Mouse (Mus musculus) intestine, embryonic 14.5 days (tissue): Measurements from ENCODE around the gene Cygb. TPM values are rescaled to one million over a fixed set of nuclear protein-coding genes. Genes with fewer than 3 reads are reported as not detected.

Source experiments
- ATAC-seq: fragments of 200-750 bp; cut with Nextera tagmentation; replicated peaks from 2 replicates; pipeline ENCODE4 v1.8.0; 2017; ENCODE audit warnings: low read depth, moderate number of reproducible peaks, moderate TSS enrichment, moderate library complexity; ENCODE audit not compliant: low FRiP score, low TSS enrichment
- DNase-seq: peaks from one replicate; pipeline ENCODE4 v3.0.0-alpha.2; 2018; ENCODE audit warnings: low spot score
- H3K27ac ChIP-seq: fragments of 300-500 bp; sonication (generic); 2 replicates; pipeline ENCODE4 v1.5.1; 2014; ENCODE audit warnings: low read depth, mild to moderate bottlenecking, control low read depth
- H3K27me3 ChIP-seq: fragments of 300-500 bp; sonication (generic); replicated peaks from 2 replicates; pipeline ENCODE4 v1.6.1; 2014; ENCODE audit warnings: low read length, control low read depth; ENCODE audit not compliant: control insufficient read depth, insufficient read depth
- H3K36me3 ChIP-seq: fragments of 300-500 bp; sonication (generic); 2 replicates; pipeline ENCODE4 v1.6.1; 2014; ENCODE audit warnings: low read length, control low read depth; ENCODE audit not compliant: control insufficient read depth, insufficient read depth
- H3K4me1 ChIP-seq: fragments of 300-500 bp; sonication (generic); replicated peaks from 2 replicates; pipeline ENCODE4 v1.6.1; 2014; ENCODE audit warnings: low read length, control low read depth, mixed read lengths; ENCODE audit not compliant: control insufficient read depth, insufficient read depth
- H3K4me2 ChIP-seq: fragments of 300-500 bp; sonication (generic); 2 replicates; pipeline ENCODE4 v1.6.1; 2014; ENCODE audit warnings: low read length
- H3K4me3 ChIP-seq: fragments of 300-500 bp; sonication (generic); 2 replicates; pipeline ENCODE4 v1.5.1; 2014; ENCODE audit warnings: low read depth, low read length, control low read depth, mixed read lengths
- H3K9ac ChIP-seq: fragments of 300-500 bp; sonication (generic); 2 replicates; pipeline ENCODE4 v1.6.1; 2014; ENCODE audit warnings: mild to moderate bottlenecking, low read length
- H3K9me3 ChIP-seq: fragments of 300-500 bp; sonication (generic); 2 replicates; pipeline ENCODE4 v1.6.1; 2016; ENCODE audit warnings: low read length, control low read depth; ENCODE audit not compliant: control insufficient read depth
- WGBS: fragments of 180-500 bp; shearing (Covaris S2); extraction: QIAGEN DNeasy Blood & Tissue Kit; methylation state at CpG from one replicate; pipeline ENCODE4 v1.1.7; 2014; 5-methylcytosine and 5-hydroxymethylcytosine counted together
- polyA plus RNA-seq: library from polyadenylated mRNA; unstranded; fragments of >200 nt; fragmentation: Nextera tagmentation; extraction: Ambion mirVana; gene quantifications from 2 replicates; pipeline ENCODE4 v1.2.1, GENCODE M21; 2014

Cygb gene
- polyA plus RNA-seq, 1 experiment from 2014 or later: 16.4 TPM

DNA sequence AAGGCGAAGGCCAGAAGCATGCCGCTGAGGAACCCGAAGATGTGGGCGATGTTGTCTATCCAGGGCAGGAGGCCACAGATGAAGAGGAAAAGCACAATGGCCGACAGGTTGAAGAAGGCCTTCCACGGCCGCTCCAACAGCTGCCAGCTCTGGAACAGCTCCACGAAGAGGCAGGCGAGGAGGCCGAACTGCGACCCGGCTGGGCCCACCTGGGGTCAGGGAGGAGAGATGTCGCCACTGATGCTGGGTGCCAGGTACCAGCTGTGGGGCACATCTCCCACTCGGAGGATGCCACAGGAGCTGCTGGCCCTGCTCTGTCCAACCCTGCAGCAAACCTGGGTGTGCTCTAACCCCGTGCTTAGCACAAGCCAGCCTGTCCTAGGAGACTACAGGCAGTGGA, 54.9 kb downstream of the Cygb start:
- H3K27ac ChIP-seq: no peak overlapping the region
- peaks cover 10% of the 10 kb centered on the region for H3K36me3 ChIP-seq
- H3K9me3 ChIP-seq: no peaks in the 10 kb centered on the region
- no peak overlapping the region for H3K4me2 ChIP-seq
- no peak overlapping the region for H3K9ac ChIP-seq
- 91% methylated on average over 15 of the region's 15 CpGs for WGBS
- H3K27me3 ChIP-seq: no peaks in the 10 kb centered on the region
- ATAC-seq (no peak), DNase-seq (no peak)
- no peak overlapping the region for H3K4me3 ChIP-seq
- H3K4me1 ChIP-seq: no peaks in the 10 kb centered on the region

DNA sequence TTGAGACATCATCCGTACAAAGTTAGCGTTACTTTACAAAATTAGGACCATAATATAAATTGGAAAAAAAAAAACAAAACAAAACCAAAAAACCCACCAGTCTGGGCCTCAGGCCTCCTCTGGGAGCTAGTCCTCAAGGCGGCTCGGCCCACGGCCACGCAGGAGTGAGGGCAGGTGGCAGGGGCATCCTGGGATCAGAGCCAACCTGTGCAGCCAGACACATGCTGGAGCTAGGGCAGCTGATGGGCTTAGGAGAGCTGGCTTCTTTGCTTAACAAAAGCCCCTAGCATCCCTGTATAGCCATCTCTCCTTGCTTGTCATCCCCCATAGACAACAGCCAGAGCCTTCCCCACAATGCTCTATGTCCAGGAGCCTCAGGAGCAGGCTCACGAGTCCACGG, 55.9 kb downstream of the Cygb start:
- Histone ChIP-seq H3K9ac (no peak overlapping the region), H3K27ac (no peak overlapping the region), H3K9me3 (no peaks in the 10 kb centered on the region), H3K27me3 (no peaks in the 10 kb centered on the region), H3K4me2 (no peak overlapping the region), H3K4me3 (no peak overlapping the region), H3K36me3 (peaks cover 10% of the 10 kb centered on the region), H3K4me1 (no peaks in the 10 kb centered on the region)
- DNase-seq (no peak), ATAC-seq (no peak)
- WGBS: 94% methylated on average over 8 of the region's 8 CpGs

DNA sequence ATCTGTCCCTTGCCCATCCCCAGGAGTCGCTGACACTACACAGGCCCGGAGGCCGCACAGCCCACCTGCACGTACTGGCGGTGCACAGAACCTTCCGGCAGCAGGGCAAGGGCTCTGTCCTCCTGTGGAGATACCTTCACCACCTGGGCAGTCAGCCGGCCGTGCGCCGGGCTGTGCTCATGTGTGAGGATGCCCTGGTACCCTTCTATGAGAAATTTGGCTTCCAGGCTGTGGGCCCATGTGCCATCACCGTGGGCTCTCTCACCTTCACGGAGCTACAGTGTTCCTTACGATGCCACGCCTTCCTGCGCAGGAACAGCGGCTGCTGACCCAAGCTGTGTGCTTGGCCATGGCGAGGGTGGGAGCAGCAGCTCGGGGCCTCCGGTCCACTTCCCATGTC, 57.3 kb downstream of the Cygb start:
- DNase-seq (no peak), ATAC-seq (no peak)
- H3K4me2 ChIP-seq: no peak overlapping the region
- no peaks in the 10 kb centered on the region for H3K27me3 ChIP-seq
- H3K4me1 ChIP-seq: no peaks in the 10 kb centered on the region
- H3K36me3 ChIP-seq: peaks cover 10% of the 10 kb centered on the region; the same call in 1 of the 2 replicates
- WGBS: 86% methylated on average over 19 of the region's 19 CpGs
- H3K4me3 ChIP-seq: no peak overlapping the region
- no peaks in the 10 kb centered on the region for H3K9me3 ChIP-seq
- no peak overlapping the region for H3K27ac ChIP-seq
- H3K9ac ChIP-seq: no peak overlapping the region

Other genes starting within 250 kb of the Cygb start
- 14.6 and 19.9 TPM in 2 replicates for gene Rnf157, start 241.3 kb downstream of the Cygb start, polyA plus RNA-seq
- 76.2 and 78.5 TPM in 2 replicates for gene Ubald2, start 220.2 kb downstream of the Cygb start, polyA plus RNA-seq
- gene Qrich2, start 188.1 kb downstream of the Cygb start, polyA plus RNA-seq: 0.15 and 0.22 TPM in 2 replicates
- 207 and 208 TPM in 2 replicates for gene Prpsap1, start 160.1 kb downstream of the Cygb start, polyA plus RNA-seq
- 2.1 and 4.5 TPM in 2 replicates for gene Sphk1, start 123.4 kb downstream of the Cygb start, polyA plus RNA-seq
- 9.7 and 9.8 TPM in 2 replicates for gene Ube2o, start 72.9 kb downstream of the Cygb start, polyA plus RNA-seq
- not detected in 2 replicates for gene Aanat, start 67.9 kb downstream of the Cygb start, polyA plus RNA-seq
- 5.7 and 5.9 TPM in 2 replicates for gene Rhbdf2, start 27.3 kb downstream of the Cygb start, polyA plus RNA-seq
- 0.75 and 1.8 TPM in 2 replicates for gene Prcd, start 779 bp downstream of the Cygb start, polyA plus RNA-seq
- gene St6galnac1, start 121.2 kb upstream of the Cygb start, polyA plus RNA-seq: not detected in 2 replicates
- 22.6 and 23.8 TPM in 2 replicates for gene Mxra7, start 173.7 kb upstream of the Cygb start, polyA plus RNA-seq
- gene Mettl23, start 189.0 kb upstream of the Cygb start, polyA plus RNA-seq: 70.3 and 81.4 TPM in 2 replicates
- 82.8 and 85.3 TPM in 2 replicates for gene Jmjd6, start 189.1 kb upstream of the Cygb start, polyA plus RNA-seq
- gene Mfsd11, start 198.1 kb upstream of the Cygb start, polyA plus RNA-seq: 29.1 and 32.6 TPM in 2 replicates
- gene Srsf2, start 198.8 kb upstream of the Cygb start, polyA plus RNA-seq: 811 and 855 TPM in 2 replicates